Mouse (Mus musculus): ENCODE data around the gene Ubl4b.

DNA sequence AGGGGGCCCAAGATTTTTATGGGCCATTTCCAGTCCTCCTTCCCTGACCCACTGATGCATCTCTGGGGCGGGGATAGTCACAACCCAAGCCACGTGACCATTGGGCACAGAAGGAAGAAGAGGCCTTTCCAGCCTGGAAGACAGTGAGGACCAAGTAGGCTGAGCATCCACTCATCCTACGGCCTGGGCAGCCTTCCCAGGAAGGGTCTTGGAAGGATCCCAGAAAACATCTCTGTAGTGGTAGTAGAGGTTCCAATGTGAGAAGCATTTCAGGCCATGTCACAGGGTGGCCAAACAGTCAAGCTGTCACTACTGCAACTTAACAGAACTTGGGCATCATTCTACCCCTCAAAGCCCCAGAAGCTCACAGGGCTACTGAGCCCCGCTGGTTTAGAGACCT lies 7.7 kb upstream of the Ubl4b start:
- TF ChIP-seq CTCF (IDR thresholded peaks at IDR 0.05; ENCODE audit: extremely low read depth, insufficient read length, insufficient replicate concordance, low read depth, low read length) (no peak), POLR2A (IDR thresholded peaks at IDR 0.05; ENCODE audit: low read depth, low read length) (no peak)
